Mouse (Mus musculus): Measurements from ENCODE around the gene Tmem104. TPM values are rescaled to one million over a fixed set of nuclear protein-coding genes. Genes with fewer than 3 reads are reported as not detected.
A peak's percentile ranks its signal among the peaks of the same experiment; 100 is the strongest.

Tmem104 gene
- total RNA-seq, 2 experiments from 2014 or later = 18.1 to 18.2 TPM

- intact Hi-C loops (cut with DNase I) = no loop called here
- no peak for DNase-seq
Measured at GRCm38 (mm10) chr11:115164976-115165374, 22.3 kb upstream of the Tmem104 start.

DNA sequence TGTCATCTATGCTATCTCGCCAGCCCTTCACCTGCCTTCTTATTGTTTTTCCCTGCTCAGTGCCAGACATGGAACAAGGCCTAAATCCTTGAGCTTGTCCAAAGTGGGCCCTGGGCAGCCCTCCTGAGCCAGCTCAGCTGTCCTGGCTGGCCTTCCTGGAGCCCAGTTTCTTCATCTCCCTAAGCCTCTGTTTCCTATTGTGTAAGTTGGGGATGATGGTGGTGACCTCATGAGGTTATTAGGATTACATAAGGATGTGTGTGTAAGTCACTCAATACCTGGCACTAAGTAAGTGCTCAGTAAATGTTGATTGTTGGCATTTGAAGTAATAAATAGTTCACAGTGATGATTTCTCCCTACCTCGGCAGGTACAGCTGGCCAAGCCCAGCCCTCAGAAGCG lies 20.5 kb upstream of the Tmem104 start:
- intact Hi-C loops (cut with DNase I) = no loop called here
- DNase-seq = no peak

DNA sequence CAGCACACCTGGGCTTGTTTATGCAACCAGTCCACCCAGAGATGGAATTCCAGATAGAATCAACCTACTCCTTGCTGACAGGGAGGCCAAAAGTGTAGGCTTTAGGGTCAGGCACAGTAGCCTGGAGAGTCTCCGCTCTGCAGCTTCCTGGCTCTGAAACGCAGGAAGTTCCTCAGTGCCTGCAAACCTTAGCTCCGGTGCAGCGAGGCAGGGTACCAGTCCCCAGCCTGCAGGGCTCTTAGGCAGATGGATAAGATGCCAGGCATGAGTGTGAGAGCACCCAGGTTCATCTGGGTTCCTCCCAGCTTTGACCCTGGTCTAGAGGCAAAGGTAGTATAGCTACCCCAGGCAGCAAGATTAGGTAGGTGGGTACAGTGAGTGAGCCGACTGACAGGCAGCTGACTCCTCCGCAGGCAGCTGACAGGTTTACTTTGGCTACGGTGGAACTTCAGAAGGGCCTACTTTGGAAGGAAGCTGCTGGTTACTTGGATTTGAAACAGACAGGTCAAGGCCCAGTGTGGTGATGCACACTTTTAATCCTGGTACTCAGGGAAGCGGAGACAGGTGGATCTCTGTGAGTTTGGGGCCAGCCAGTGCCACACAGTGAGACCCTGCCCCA lies 19.5 kb upstream of the Tmem104 start:
- intact Hi-C loops (cut with DNase I) = no loop called here
- DNase-seq = no peak

DNA sequence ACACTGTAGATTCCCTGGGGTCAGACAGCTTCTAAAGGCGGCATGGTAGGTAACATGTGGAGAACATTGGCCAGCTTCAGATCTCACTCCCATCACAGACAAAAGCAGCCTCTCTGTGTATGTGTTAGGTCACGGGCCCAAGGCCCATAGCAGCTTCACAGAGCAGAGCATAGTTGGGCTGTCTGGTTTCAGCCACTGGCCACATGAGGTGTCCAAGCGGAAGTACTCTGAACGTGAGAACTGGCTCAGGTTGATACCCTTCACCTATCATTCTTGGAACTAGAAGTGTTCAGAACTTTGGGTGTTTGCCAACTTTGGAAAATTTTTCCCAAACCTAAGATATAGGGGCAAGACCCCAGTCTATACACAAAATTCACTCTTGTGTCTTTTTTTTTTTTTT lies 17.9 kb upstream of the Tmem104 start:
- no peak for DNase-seq
- intact Hi-C loops (cut with DNase I) = no loop called here

- DNase-seq = no peak
- intact Hi-C loops (cut with DNase I) = no loop called here
Measured at GRCm38 (mm10) chr11:115171125-115171524, 16.2 kb upstream of the Tmem104 start.

- DNase-seq = peak; percentile 60
- intact Hi-C loops (cut with DNase I) = no loop called here
Measured at GRCm38 (mm10) chr11:115172825-115173287, 14.4 kb upstream of the Tmem104 start.

GRCm38 (mm10) chr11:115173549-115174339 lies 13.5 kb upstream of the Tmem104 start:
- no peak for DNase-seq
- intact Hi-C loops (cut with DNase I) = no loop called here

DNA sequence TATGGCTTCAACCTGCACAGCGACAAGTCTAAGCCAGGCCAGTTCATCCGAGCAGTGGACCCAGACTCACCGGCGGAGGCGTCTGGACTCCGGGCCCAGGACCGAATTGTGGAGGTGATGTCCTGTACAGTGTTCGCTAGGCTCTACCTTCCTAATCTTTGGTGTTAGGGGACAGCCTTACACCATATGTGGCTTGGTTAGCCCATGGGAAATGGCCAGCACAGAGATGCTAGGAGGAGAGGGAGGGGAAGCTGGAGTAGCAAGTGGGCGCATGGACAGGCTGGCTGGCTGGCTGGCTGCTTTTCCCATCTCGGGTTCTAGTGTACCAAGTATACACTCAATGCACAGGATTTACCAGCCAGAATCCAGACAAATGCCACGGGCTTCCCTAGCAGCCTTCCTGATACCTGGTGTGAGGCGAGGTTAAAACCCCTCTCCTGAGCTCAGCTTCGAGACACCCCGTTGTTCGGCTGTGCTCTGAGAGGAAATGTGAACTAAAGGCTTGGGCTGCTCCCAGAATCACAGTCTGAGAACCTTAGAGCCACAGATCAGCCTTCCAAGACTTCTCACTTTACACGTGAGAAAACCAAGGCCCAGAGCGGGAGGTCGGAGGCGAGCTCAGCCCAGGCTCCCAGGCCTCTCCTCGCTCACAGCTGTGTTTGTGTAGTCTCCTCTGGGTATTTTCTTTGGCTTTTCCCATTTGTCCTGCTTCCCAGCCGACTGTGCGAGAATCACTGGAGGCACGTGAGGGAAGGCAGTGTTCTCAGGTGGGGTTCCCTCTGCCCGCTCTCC lies 10.7 kb upstream of the Tmem104 start:
- DNase-seq = no peak
- intact Hi-C loops (cut with DNase I) = no loop called here

DNA sequence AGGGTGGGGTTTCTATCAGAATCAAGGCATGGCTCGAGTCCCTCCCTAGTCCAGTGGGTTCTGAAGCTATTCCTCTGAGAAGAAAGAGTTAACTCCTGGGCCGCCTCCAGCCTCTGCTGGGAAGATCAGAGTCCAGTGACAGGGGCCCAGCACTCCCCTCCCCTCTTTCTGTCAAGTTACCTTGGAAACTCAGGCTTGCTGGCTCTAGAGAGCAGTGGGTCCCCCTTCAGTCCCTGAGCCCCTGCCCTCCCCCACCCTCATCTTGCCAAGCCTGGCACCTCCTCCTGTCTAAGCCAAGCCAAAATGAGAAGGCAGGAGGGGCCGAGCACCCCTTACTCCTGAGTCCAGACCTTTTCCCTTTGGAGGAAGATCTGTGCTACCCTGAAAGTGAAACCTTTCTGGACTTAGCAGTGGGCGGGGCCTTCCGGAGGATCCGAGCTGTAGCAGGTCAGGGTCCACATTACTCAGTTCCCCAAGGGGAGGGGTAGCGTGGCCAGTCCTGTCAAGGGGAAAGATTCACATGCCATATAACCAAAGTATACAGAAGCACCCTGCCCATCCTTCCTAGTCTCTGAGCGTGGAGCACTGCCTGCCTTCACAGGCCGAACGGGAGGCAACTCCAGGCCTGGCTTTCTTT lies 9.6 kb upstream of the Tmem104 start:
- intact Hi-C loops (cut with DNase I) = no loop called here
- peak; percentile 81 for DNase-seq

DNA sequence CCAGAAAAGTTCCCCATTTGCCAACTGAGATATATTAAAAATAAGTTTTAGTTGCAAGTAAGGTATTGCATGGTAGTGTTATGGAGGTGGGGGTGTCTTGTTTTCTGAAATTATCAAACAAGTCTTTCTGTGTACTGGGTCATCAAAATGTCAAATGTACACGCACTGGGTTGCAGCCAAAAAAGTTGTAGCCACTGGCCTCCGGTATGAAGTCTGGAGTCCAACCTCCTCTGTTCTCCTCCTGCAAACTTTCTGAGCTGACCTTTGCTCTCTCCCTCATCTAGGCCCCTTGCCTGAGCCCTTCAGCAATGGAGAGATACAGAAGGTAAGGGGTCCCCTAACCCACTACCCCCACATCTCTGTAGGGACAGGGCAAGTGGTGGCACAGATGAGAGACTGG lies 8.5 kb upstream of the Tmem104 start:
- no peak for DNase-seq
- intact Hi-C loops (cut with DNase I) = no loop called here

DNA sequence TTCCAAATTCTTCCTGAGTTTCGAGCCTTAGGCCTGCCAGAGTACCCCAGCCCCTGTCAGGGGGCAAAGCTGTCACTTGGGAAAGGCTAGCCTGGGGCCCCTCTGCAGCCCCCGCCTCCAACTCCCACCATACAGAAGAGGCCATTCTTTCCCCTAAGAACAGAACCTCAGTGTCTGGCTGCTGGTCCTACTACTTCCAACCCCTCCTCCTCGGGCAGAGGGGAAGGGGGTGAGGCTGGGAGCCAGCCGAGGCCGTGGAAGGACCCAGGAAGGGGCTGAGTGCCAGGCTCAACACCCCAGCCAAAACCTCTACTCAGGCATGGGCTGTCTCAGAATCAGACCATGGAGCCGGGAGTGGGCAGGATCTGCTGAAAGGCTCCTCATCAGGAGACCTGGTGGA lies 8.1 kb upstream of the Tmem104 start:
- intact Hi-C loops (cut with DNase I) = no loop called here
- peak; percentile 85 for DNase-seq

DNA sequence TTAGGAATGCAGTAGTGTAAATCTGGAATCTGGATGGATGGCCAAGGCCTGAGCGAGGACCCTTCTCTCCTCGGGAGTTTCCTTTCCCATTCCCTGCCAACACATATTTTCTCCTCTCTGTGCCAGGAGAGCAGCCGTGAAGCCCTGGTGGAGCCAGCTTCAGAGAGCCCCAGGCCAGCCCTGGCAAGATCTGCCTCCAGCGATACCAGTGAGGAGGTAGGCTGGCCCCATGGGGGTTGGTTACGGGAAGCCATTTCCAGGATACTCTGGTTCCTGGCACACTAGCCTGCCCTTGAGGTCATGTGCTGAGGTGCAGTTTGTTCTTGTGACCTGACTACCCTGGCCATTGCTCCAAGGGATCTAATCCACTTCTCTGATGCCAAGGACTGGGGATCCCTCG lies 7.4 kb upstream of the Tmem104 start:
- intact Hi-C loops (cut with DNase I) = no loop called here
- DNase-seq = peak; percentile 77

GRCm38 (mm10) chr11:115181913-115182638 lies 5.2 kb upstream of the Tmem104 start:
- intact Hi-C loops (cut with DNase I) = no loop called here
- DNase-seq = peak; percentile 91

DNA sequence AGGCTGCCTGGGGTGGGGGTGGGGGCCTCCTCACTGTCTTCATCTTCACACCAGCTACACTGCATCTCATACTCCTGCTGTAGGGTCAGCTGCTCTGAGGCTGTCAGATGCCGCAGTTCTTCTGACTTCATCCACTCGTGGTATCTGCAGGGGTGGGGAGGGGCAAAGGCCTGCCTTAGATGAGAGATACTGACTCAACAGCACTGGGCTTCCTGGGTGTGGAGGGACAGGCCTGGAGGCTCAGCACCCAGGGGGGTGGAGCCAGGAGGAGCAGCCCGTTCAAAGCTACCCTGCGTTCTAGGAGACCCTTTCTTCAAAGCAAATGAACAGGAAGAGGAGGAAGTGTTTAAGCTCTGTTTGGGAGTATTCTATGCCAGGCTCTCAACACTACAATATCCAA lies 2.3 kb upstream of the Tmem104 start:
- intact Hi-C loops (cut with DNase I) = no loop called here
- DNase-seq = no peak

- intact Hi-C loops (cut with DNase I) = no loop called here
- no peak for DNase-seq
Measured at GRCm38 (mm10) chr11:115187693-115188092, 406 bp downstream of the Tmem104 start, which contains the start of gene Nat9. Nat9 (minus strand) TSS chr11:115187859.

- intact Hi-C loops (cut with DNase I) = no loop called here
- no peak for DNase-seq
Measured at GRCm38 (mm10) chr11:115188539-115189231, 1.4 kb downstream of the Tmem104 start.

GRCm38 (mm10) chr11:115189304-115189703 lies 2.0 kb downstream of the Tmem104 start:
- intact Hi-C loops (cut with DNase I) = no loop called here

DNA sequence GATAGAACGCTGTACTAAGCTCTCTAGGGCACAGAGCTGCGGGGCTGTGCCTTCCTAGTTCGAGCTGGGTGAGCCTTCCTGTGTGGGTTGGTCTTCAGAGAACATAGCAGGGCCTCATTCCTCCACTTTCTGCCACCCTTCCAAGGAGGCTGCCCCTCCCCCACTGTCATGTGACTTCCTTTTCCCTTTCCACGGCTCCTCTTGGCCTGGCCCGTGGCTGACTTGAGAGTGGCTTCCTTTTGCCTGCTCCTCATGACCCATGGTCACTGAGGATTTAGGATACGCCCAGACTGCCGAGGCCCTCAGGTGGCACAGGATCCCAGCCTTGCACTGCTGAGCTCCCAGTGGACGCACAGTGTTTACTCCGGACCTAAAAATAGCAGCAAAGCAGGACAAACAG lies 4.9 kb downstream of the Tmem104 start:
- intact Hi-C loops (cut with DNase I) = no loop called here
- no peak for DNase-seq

More at GRCm38 (mm10) chr11:115189304-115189703, 2.0 kb downstream of the Tmem104 start:
- no peak for DNase-seq

DNA sequence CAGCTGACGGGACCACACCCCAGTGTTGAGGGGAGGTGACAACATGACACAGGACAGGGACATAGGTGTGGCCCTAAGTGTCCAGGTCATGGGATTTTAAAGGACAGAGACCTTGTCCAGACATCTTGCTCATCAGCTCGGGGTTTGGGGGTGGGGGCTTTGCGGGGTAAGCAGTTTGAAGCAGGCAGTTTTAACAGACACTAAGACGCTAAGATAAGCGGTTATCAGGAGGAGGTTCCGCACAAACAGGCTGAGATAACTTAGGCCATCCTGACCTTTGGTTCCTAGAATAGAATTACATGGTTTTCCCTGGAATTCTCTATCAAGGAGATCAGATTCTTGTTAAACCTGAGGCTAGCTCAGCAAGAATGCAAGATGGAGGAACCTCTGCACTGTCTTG lies 7.4 kb downstream of the Tmem104 start:
- DNase-seq = no peak
- intact Hi-C loops (cut with DNase I) = no loop called here

DNA sequence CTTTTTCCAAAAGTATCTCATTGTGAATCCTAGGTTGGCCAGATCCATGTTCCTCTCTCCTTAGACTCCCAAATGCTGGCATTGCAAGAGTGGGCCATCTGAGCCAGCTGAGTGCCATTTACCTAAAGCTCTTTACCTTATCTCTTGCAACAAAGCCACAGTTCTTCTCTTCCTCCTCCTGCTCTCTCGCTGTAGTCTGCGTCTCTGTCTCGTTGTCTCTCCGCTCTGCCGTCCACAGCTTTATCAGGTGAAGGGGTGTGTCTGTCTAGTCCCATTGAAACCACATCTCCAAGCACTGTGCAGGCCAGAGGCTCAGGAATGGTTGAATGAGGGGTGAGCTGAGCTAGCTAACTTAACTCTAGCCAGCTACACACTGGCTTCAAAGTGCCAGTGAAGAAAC lies 8.6 kb downstream of the Tmem104 start:
- intact Hi-C loops (cut with DNase I) = no loop called here
- no peak for DNase-seq

All from left cerebral cortex, postnatal 4 days (tissue).